Mouse (Mus musculus) cerebellum, adult 11-12 months (tissue): ENCODE data around the gene Camk2g.

Experiments used
- DNase-seq: peaks from one replicate; pipeline ENCODE4 v3.0.0; 2022

Camk2g gene

DNA sequence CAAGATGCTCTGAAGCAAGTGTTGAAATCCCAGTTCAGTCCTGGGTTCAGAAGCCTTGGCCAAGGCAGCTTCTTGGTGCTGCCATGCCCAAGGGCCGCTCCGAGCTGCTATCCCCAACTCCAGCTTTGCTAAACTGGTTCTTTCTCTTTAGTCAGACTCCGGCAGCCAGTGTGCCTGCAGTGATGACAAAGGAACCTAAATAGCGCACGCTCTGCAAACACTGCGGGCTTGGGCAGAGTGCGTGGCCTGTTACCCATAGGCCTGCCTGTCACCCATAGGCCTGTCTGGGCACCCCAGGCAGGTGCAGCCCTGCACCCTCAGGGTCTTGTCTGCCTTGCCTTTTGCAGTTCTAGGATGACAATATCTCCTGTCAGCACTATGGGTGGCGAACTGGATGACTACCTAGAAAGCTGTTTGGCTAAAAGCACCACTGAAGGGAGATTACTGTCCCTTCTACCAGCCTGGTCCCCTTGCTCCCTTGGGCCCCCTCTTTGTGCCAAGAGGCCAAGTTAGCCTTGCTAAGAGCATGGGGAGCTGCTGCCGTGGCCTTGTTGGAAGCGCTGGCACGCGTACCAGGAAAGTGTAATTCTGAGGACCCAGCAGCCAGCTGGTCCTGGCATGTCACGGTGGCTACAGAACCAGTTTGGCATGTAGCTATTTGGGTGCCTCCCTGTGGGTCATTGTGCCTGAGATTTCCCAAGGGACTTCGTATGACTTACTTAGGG lies 12.4 kb upstream of the Camk2g start:
- DNase-seq: no peak

DNA sequence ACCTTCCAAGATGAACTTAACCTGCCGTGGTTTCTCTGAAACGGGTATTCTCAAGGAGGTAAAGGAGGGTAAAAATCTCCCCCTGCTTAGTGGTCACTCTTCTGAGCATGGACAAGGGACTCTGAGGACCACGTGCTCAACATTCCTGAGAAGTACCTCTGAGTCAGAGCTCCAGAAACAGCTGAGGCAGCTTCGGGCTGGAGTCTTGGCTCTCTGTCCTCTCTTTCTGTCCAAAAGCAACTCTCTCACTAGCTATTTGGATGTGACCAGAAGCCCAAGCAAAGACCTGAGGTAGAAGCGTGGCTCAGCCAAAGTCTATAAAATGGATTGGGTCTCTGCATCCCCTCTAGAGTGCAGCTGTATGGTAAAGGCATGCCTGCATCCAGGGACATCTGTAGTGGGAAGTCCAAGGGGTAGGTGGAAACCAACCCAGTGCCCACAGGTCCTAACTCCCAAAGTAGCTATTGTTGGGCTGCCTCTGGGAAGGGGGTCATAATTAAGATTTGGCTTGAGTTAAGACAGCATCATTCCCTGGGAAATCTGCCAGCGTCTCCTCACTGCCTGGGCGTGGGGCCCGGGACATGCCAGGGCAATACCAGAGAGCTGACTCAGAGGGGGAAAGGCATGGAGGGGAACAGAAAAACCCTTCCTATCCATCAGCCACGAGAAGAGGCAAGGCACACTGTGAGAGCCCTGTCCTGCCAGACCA lies 11.2 kb upstream of the Camk2g start:
- DNase-seq: no peak

DNA sequence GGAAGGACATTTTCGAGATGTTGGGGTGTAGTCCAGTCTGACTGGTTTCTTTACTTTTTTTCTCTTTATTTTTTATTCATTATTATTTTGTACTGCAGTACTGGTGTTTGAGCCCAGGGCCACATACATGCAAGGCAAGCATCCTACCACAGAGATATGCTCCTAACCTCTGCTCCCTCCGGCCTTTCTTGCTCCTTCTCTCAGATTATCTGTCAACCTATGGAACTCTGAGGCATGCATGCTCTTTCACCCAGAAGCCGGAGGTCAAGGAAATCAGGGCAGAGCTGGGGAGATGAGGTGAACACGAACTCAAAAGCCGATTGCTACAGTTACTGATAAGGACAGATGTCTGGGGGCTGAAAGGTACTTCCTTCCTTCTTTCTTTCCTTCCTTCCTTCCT lies 10.6 kb upstream of the Camk2g start:
- no peak for DNase-seq

DNA sequence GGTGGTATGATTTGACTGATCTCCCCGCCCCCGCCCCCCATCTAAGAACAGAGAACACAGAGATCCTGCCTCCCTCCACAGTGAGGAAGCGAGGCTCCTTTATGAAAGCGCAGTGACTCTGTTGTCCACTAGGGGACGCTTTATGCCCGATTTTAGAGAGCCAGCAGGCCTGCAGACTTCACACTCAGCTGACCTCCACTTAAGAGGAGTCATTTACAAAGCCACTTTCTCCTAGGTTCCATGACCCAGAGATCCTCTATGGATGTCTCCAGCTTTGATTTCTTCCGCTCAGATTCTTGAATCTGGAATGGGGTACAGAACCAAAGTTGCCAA lies 9.7 kb upstream of the Camk2g start:
- no peak for DNase-seq

DNA sequence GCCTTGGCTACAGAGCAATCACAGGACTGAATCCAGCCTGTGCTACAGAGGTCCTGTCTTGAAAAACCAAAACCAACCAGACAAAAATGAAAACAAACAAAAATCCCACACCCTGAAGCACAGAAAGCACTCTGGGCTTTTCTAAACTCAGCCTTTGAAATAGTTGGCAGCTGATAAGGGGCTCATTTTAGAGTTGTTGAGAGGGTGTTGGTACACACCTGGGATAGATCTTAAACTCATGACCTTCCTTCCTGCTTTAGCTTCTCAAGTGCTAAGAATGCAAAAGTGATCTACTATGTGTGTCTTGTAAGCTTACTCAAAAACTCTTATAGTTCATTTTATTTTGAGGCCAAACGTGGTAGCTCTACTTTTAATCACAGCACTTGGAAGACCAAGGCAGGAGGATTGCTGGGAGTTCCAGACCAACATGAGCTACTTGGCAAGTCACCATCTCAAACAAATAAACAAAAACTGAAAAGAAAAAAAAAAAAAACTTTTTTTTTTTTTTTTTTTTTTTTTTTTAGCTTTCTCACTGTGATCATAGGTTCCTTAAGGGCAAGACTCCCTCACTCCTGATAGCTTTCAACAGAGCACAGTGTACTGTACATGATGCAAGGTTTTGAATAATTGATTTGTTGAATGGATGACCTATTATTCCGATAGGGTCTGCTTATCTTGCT lies 9.2 kb upstream of the Camk2g start:
- no peak for DNase-seq

DNA sequence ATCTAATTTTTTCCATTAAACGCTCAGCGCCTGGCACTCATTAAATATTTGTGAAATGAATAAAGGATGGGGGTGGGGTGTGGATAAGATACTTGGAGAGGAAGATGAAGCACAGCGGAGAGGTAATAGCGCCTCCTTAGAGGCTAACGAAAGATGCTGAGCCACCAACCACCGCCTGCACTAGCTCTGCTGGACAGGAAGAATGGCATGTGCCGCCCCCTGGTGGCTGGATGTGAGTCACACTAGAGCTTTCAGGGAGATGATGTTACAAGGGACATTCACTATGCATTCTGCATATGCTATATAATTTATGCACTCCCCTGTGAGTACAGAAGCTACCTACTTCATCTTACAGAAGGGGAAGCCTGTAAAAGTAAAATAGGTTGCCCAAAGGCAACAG lies 4.9 kb upstream of the Camk2g start:
- peak; percentile 85 for DNase-seq

DNA sequence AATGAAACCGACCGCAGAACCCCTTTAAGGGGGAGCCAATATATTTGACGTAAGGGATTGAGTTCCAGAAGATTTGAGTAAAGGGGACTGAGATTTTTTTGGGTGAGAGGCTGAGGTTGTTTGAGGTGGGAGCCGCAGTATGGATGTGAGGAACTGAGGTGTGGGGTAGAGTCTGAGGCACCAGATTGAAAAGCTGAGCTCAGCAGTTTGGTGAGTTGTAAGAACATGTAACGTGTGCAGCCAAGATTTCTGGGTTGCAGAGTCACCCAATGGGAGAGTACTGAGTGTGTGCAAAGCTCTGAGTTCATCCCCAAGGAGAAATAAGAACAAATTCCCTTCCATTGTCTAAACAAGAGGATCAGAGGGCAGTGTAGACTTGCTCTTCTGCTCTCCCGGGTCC lies 4.4 kb upstream of the Camk2g start:
- DNase-seq: no peak

DNA sequence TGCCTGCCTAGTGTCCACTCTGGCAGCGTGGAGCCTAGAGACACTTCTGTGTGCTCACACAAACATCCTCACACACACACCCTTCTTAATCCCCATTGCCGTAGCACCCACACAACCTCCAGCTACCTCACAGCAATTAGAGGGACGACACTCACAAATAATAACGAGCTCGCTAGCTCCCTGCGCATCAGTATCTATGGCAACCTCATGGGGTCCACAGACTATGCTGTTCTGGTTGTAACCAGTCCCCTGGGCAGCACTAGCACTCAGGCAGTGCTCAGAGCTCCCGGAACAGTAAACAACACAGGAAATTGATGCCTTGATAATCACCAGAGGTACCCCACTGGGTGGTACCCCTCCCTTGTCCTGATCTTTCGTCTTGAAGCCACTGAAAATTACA lies 2.8 kb upstream of the Camk2g start:
- no peak for DNase-seq

DNA sequence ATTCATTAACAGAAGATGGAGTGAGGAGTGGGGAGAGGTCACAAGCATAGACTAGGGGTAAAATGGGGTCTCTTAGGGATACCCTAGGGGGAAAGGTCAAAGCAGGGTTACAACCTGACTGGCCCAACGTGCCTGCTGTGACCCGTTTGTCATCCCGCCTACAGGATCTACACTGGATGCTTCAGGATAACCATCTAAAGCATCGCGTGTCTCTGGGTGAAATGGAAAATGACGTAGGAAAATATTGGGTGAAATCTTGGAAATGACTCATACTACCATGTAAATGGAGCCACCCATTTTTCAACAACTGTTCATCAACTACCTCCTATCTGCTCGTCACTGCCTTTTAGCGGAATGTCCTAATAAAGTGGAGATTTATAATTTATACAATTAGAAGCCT lies 2.3 kb upstream of the Camk2g start:
- DNase-seq: no peak

DNA sequence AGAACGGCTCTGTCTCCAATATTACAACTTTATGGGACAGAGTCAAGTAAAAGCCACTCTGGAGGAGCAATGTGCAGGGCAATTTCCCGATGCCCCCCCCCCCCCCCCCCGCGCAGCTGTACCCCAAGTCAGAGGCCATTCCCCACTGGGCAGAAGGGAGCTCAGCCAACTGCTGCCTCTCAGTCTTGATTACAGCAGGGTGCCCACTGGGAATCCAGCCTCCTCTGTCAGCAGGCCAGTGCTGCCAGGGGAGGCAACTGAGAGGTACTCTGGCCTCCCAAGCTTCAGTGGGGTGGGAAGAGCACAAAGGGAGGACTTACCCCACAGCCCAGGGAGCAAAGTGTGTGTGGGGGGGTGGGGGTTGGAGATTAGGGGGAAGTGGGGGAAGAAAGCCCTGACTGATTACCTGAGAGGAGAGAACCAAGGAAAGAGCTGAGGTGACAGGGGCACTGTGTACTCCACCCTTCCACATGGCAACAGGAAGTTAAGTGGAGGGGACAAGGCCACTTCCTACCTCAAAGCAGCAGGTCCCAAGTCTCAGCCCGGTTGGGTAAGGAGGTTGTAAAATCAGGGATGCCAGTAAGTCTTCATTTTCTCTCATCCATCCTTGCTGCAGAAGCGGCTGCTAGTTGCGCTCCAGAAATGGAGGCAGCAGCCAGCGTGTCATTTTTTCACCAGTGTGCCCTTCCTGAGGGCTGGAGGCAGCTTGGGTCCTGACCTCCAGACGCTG lies 1.7 kb upstream of the Camk2g start:
- no peak for DNase-seq

DNA sequence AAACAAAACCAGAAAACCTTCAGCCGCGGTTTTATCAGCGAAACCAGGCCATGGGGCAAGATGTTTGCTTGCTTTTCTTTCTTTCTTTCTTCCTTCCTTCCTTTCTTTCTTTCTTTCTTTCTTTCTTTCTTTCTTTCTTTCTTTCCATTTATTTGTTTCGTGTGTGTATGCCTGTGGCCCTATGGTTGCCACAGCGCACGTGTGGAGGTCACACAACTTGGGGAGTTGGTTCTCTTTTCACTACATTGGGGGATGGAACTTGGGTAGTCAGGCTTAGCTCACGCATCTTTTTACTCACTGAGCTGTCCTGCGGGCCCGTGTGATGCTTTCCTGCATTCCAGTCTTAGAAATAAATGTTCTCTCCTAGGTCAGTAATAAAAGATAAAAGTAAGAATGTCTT lies 701 bp upstream of the Camk2g start:
- no peak for DNase-seq

DNA sequence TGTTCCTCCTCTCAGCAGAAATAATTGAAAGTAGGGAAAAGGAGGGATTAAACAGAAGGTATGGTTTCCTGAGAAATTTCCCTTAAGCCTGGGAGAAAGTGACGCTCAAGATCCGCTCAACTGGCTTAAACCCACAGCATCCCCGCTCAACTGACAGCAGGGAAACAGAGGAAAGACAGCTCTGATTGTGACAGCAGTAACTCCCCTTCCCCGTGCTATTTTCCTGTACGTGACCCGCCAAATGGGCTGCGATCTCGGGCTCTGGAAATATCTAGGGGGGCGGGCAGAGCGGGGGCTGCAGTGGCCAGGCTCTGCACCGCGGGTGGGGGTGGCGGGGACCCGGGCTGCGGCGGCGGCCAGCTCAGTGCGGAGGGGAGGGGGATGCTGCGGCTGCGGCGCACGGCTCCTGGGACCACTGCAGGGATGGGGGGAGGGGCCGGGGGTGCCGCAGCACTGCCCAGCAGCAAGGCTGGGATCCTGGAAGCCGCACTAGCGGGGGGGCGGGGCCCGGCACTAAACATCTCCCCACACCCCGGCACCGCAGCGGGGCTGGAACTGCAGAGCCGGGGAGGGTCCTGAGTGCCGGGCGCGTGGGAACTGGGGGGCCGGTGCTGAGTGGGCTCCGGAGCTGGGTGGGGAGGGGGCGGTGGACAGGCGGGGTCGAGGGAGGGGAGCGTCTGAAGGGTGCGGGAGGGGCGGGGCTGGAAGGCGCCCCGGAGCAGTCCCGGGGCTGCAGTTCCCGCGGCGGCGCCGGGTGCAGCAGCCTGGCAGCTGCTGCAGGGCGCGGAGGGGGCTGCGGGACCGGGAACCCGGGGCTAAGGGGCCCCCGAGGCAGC lies 748 bp downstream of the Camk2g start:
- peak; percentile 64 for DNase-seq

DNA sequence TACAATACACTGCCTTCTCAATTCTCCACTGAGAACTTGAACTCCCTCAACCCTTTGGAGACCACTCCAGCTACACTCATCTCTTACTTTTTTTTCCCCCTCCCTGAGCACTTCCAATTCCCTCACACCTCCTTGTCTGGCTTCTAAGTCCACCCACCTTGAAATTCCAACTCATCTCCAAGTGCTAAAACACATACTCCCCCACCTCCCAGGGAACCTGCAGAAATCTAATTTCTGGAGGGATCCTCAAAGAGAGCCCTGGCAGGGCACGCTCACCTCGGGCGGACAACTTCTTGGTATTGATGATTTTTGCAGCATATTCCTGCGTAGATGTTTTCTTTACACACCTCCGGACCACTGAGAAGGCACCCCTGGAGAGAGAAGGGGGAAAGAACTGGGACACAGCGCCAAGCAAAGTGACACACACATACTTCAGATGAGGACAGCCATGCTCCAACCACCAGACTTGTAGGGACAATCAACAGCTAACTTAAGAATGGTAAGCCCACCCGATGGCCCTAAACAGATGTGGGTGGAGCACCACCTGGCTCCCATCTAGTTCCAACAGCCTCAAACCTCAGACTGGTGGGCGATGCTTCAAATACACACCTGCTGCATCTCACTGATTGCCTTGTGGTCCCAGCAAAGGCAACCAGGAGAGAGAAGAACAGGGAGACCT lies 1.5 kb downstream of the Camk2g start:
- DNase-seq: no peak

DNA sequence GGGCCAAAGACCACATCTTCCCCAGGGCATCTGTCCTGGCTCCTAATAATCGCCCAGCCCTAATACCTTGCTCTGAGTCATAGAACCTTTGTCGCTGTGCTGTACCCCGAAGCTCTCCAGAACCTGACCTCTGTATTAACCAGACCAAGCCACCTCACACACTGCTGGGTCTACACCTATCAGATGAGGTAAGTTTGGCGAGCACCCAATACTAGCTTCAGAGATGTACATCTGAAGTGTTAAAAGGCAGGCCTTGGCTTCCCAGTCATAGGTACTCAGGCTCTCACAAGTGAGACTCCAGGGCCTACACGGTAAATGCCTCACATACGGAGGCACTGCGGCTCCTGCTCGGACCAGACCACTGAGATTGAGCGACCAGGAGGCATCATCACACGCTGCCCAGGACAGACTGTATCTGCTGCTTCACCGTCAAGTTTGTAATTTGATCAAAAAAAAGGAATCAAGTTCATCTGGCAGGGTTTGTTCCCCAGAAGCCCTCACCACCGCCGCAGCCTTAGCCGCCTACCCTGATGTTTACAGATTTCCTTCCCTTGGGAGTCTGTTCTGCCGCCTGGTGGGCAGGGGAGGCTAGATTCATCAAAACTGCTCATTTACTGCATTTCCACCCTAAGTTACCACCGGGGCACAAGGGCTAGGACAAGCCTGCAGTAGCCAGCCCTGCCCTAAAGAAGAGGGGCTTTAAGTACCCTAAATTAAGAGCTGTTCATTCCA lies 2.2 kb downstream of the Camk2g start:
- DNase-seq: no peak

DNA sequence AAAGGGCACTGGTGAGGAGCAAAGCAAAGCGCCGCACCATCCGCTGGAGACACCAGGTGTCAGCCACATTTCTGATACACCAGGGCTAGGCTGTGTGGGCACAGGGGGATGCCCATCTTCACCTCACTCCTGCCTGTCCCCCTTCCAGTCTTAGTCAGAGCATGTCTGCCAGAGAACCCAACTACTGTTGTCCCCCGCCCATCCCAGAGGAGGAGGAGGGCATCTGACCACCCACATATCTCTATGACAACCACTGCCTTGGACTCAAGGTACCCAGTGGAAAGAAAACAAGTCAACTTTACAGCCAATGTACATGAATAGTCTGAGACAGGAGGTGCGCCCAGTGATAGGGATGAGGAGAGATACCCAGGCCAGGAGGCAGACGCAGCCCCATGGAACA lies 2.9 kb downstream of the Camk2g start:
- no peak for DNase-seq

DNA sequence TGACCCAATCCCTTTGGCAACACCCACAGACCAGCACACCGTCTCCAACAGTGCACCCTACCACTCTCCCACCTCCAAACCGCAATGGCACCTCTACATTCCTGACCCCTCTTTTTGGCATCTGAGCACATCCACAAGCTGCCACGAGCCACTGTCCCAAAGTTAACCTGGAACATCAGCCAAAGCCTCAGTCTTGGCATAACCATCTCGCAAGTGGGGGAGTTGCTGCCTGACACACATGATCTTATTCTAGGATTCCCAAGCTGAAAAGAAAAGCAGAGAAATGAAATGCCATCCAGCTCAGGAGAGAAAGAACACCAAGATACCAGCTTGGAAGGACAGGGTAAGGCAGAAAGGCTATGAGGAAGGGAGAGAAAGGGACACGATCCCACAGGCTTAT lies 3.4 kb downstream of the Camk2g start:
- no peak for DNase-seq

DNA sequence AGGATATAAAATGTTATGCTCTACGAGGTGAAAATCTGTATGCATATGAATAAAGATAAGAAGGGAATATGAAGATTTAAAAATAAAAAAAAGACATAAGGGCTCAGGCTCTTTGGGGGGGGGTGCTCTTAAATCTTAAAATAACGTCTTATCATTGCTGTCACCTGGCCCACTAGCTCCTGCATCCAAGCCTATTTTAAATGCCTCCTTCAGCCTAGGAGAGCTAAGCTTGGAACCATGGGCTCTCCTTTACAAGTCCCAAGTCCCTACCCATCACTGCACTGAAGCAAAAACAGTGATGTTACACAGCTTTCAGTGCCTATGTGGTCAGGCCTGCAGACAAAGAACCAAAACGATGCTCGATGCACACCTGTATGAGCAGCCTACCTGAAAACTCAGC lies 4.3 kb downstream of the Camk2g start:
- no peak for DNase-seq

DNA sequence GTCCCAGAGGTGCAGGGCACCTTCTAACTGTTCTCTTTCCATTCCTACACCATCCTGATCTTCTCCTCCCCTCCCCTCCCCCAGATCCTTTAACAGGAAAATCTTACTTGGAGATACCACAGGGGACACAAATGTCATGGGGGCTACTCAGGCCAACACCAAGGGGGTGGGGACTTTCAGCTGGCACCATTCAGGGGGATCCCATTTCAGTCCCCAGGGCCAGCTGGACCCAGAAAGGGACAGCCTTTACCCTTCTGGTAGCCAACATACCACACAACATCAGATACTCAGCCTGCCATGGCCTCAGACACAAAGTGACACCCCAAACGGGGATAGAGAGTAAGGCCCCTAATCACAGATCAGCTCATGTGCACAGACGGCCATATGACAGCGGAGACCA lies 5.7 kb downstream of the Camk2g start:
- no peak for DNase-seq

DNA sequence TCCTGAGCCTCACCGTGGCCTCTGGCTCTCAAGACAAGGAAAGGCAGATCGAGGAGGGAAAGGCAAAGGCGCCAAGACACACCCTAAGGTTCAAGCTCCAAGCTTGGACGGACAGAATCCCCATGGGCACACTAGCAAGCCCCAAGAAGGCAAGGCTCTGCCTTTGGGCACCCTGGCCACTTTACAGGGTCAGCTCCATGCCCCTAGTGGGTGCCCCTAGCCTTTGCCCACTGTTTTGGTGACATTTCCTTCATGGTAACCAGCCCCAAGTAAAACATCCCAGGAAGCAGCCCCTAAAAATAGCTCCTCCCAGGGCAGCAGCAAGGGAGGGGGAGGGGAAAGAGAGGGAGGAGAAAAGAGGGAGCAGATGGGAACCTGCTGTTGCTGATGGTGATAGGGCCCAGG lies 7.3 kb downstream of the Camk2g start:
- DNase-seq: no peak

DNA sequence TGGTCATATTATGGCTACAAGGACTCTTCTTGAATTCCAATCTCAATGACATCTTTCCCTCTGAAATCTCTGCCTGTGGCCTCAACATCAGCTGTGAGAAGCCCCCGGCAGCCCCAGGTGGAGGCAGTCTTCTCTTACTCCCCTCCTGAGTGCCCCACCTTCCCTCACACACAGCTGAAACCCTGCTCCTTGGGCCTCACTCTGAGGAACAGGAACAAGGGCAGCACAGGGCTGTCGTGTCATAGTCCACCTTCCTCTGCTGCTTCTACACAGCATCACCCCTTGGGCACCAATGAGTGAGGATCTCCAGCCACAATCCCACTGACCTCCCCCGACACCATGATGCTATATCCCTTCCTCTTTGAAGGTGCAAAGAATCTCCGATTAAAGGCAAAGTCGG lies 7.9 kb downstream of the Camk2g start:
- no peak for DNase-seq

DNA sequence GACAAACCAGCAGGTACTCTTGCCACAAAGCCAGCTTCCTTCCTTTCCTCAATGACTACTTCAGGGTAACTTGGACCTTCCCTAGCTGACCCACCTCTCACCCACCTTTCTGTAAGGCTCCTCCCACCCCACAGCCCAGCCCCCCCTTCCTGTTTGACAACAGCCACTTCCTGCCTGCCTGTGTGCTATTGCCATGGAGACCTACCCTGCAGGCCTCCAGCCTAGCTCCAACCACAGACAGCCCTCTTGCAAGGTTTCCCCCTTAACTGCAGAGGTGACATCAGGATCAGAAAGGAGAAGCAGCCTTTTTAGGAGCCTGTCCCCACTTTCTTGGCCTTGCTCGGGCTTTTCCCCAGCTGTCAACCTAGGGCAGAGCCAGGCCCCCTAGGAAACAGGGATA lies 8.7 kb downstream of the Camk2g start:
- no peak for DNase-seq

DNA sequence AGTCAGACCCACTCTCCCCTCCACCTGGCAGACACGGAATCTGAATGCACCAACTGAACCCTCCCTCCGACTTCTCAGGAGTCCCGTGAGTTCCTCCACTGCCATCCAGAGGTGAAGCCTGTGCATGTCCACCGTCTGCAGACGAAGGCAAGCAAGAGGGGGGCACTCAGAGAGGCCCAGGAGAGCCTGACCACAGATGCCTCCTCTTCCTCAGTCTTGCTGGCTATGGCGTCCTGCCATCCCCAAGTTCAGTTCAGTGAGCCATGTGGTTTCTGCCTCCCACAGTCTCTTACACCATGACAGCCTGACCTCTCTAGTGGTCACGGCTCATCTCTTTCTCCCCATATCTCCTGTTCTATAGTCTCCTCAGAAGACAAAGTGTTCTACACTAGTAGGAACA lies 9.2 kb downstream of the Camk2g start:
- no peak for DNase-seq
